Mouse (Mus musculus) erythroblast, embryonic 14.5 days (primary cell): ENCODE data around the gene Tnpo1.

Experiments used
- GATA1 ChIP-seq: IDR thresholded peaks from 2 replicates; pipeline ENCODE4 v1.6.1; 2012; ENCODE audit warnings: low read length, inconsistent platforms, mixed read lengths
- TAL1 ChIP-seq: IDR thresholded peaks from 3 replicates; pipeline ENCODE4 v1.6.1; 2012; ENCODE audit warnings: low read length, inconsistent platforms, mixed read lengths

DNA sequence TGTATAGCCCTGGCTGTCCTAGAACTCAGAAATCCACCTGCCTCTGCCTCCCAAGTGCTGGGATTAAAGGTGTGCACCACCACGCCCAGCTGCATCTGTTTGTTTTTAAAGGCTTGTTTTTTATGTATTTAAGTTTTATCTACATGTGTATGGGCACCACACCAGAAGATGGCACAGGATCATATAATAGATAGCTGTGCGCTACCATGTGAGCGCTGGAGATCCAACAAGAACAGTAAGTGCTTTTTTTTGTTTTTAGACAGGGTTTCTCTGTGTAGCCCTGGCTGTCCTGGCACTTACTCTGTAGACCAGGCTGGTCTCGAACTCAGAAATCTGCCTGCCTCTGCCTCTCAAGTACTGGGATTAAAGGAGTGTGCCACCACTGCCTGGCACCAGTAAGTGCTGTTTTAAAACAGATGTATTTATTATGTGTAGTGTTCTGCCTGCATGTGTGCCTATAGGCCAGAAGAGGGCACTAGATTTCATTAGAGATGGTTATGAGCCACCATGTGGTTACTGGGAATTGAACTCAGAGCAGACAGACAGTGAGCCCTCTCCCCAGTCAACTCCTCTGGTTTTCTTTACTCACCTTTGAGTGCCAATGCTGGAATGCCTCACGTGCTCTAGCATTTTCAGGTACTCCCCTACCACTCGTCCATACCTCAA lies 89.6 kb downstream of the Tnpo1 start:
- TF ChIP-seq GATA1 (no peak), TAL1 (no peak)
